Mouse (Mus musculus) adrenal gland, postnatal 25 days (tissue): ENCODE results near the gene Slc17a5. TPM values are rescaled to one million over a fixed set of nuclear protein-coding genes. Genes with fewer than 3 reads are reported as not detected.

ENCODE experiments used
- DNase-seq: peaks from one replicate; pipeline ENCODE4 v3.0.0; 2021; ENCODE audit warnings: mixed read lengths
- total RNA-seq: library from RNA; stranded (reverse); gene quantifications from 2 replicates; pipeline ENCODE4 v1.2.3, GENCODE M21; 2021

The Slc17a5 gene
- total RNA-seq, 1 experiment from 2014 or later, result 16.7 TPM

- no peak for DNase-seq
Observed at GRCm38 (mm10) chr9:78559479-78559878, 28.4 kb downstream of the Slc17a5 start.

GRCm38 (mm10) chr9:78558586-78559214, 29.1 kb downstream of the Slc17a5 start:
- peak; percentile 57 for DNase-seq

GRCm38 (mm10) chr9:78557041-78557440, 30.8 kb downstream of the Slc17a5 start:
- no peak for DNase-seq

GRCm38 (mm10) chr9:78552984-78553383, 34.9 kb downstream of the Slc17a5 start:
- peak; percentile 81 for DNase-seq

- DNase-seq, result no peak
Observed at GRCm38 (mm10) chr9:78551761-78552160, 36.1 kb downstream of the Slc17a5 start.

GRCm38 (mm10) chr9:78547742-78548141, 40.1 kb downstream of the Slc17a5 start:
- DNase-seq, result no peak

- no peak for DNase-seq
Observed at GRCm38 (mm10) chr9:78546944-78547343, 40.9 kb downstream of the Slc17a5 start.

- no peak for DNase-seq
Observed at GRCm38 (mm10) chr9:78541758-78542157, 46.1 kb downstream of the Slc17a5 start.

- no peak for DNase-seq
Observed at GRCm38 (mm10) chr9:78538421-78538820, 49.4 kb downstream of the Slc17a5 start.

- peak; percentile 42 for DNase-seq
Observed at GRCm38 (mm10) chr9:78537154-78537873, 50.5 kb downstream of the Slc17a5 start.

GRCm38 (mm10) chr9:78534606-78535005, 53.2 kb downstream of the Slc17a5 start:
- DNase-seq, result no peak

- DNase-seq, result no peak
Observed at GRCm38 (mm10) chr9:78533296-78533935, 54.4 kb downstream of the Slc17a5 start.

- no peak for DNase-seq
Observed at GRCm38 (mm10) chr9:78532341-78532819, 55.5 kb downstream of the Slc17a5 start.

GRCm38 (mm10) chr9:78531816-78532215, 56.0 kb downstream of the Slc17a5 start:
- DNase-seq, result no peak

- DNase-seq, result peak; percentile 85
Observed at GRCm38 (mm10) chr9:78527767-78528381, 60.0 kb downstream of the Slc17a5 start.

GRCm38 (mm10) chr9:78527301-78527761, 60.5 kb downstream of the Slc17a5 start:
- DNase-seq, result peak; percentile 87

- no peak for DNase-seq
Observed at GRCm38 (mm10) chr9:78526206-78526605, 61.6 kb downstream of the Slc17a5 start.

GRCm38 (mm10) chr9:78525451-78526135, 62.2 kb downstream of the Slc17a5 start:
- DNase-seq, result no peak

GRCm38 (mm10) chr9:78521689-78522088, 66.2 kb downstream of the Slc17a5 start:
- peak; percentile 20 for DNase-seq

- peak; percentile 58 for DNase-seq
Observed at GRCm38 (mm10) chr9:78520780-78521601, 66.8 kb downstream of the Slc17a5 start.
